Mouse (Mus musculus) megakaryocyte, embryonic 14.5 days (primary cell): ENCODE data around the gene Saa3.

Source experiments
- FLI1 ChIP-seq: IDR thresholded peaks from 2 replicates; pipeline ENCODE4 v1.6.1; 2012; ENCODE audit warnings: low read length, inconsistent platforms, mixed read lengths
- GATA1 ChIP-seq: IDR thresholded peaks from 3 replicates; pipeline ENCODE4 v1.6.1; 2012; ENCODE audit warnings: mixed read lengths, low read length, inconsistent platforms, borderline replicate concordance

DNA sequence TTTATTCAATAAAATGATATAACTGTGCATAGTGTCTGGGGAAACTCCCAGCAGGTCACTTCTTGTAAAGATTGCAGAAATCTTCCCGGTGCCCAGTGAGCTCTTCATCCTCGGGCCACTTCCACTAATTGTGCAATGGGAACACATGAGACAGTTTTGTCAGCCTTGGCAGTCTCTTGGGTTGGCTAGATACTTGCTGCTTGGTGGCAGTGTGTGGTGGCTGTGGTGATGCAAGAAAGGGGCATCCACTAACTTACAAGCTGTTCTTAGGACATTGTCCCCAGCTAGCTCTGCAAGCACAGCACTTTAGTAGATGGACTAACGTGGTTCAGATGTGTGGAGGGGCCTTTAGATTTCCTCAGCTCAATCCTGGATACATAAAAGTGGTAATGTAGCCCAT is 30.3 kb upstream of the Saa3 start:
- TF ChIP-seq GATA1 (no peak), FLI1 (no peak)
